Mouse (Mus musculus) kidney, adult 2 months (tissue): ENCODE results near the gene Dusp27.

ENCODE experiments used
- CTCF ChIP-seq: fragments of 200-500 bp; conservative IDR thresholded peaks from 2 replicates; pipeline ENCODE4 v1.5.1; 2011; ENCODE audit warnings: low read depth, mild to moderate bottlenecking, control low read depth, low read length, moderate library complexity, mixed read lengths; ENCODE audit not compliant: insufficient read depth, insufficient read length
- POLR2A ChIP-seq: fragments of 200-500 bp; IDR thresholded peaks from one replicate; pipeline ENCODE4 v1.6.1; 2011; ENCODE audit warnings: low read depth, low read length, control low read depth

- TF ChIP-seq CTCF (no peak), POLR2A (no peak)
These were observed 24.3 kb upstream of the Dusp27 start for GRCm38 (mm10) chr1:166152034-166152433.
